Comparison of ENCODE assay signal across 20 mouse cellular contexts in genomic region chr11:55373373-55373772, GRCm38 (mm10). TPM values are rescaled to one million over a fixed set of nuclear protein-coding genes. Genes with fewer than 3 reads are reported as not detected.
A peak's percentile ranks its signal among the peaks of the same experiment; 100 is the strongest.
DNase-seq lines count a peak whose midpoint lies in the region; ATAC-seq lines count a peak whose summit lies in the region.
"Had no signal": no experiment of that assay in that cellular context is flagged by ENCODE, and none has a peak within 500 bp of the region (broad histone marks: within the 10 kb centered on the region; RNA-seq: fewer than 3 reads in every experiment).

No protein-coding gene starts in this region.

- H3K27me3 ChIP-seq in midbrain, embryonic 11.5 days (ENCODE audit: control insufficient read depth, insufficient read depth, low read length), result no peaks in the 10 kb centered on the region
- H3K27me3 ChIP-seq in midbrain, embryonic 10.5 days (ENCODE audit: low read depth, poor library complexity, severe bottlenecking), result no peaks in the 10 kb centered on the region
- H3K27me3 ChIP-seq: embryonic facial prominence, embryonic 12.5 days; forebrain, embryonic 15.5 days; Patski had no signal

- H3K27ac ChIP-seq in midbrain, embryonic 11.5 days (ENCODE audit: low read depth, low read length), result no peak overlapping the region
- no peak overlapping the region for H3K27ac ChIP-seq in midbrain, embryonic 10.5 days (replicated peaks)
- H3K27ac ChIP-seq: embryonic facial prominence, embryonic 10.5 days; embryonic facial prominence, embryonic 12.5 days; forebrain, embryonic 13.5 days; forebrain, embryonic 15.5 days had no signal

- no peaks in the 10 kb centered on the region for H3K36me3 ChIP-seq in midbrain, embryonic 11.5 days (ENCODE audit: control insufficient read depth, insufficient read depth, low read length)
- H3K36me3 ChIP-seq in midbrain, embryonic 10.5 days, result no peaks in the 10 kb centered on the region
- H3K36me3 ChIP-seq: embryonic facial prominence, embryonic 10.5 days; embryonic facial prominence, embryonic 12.5 days; forebrain, embryonic 15.5 days; G1E had no signal

- no peaks in the 10 kb centered on the region for H3K9me3 ChIP-seq in midbrain, embryonic 11.5 days (ENCODE audit: control insufficient read depth, low read length)
- H3K9me3 ChIP-seq in midbrain, embryonic 10.5 days (replicated peaks), result no peaks in the 10 kb centered on the region
- H3K9me3 ChIP-seq: embryonic facial prominence, embryonic 10.5 days; embryonic facial prominence, embryonic 12.5 days; forebrain, embryonic 13.5 days; forebrain, embryonic 15.5 days; G1E had no signal

- no peak overlapping the region for H3K4me3 ChIP-seq in midbrain, embryonic 11.5 days (ENCODE audit: low read depth, low read length)
- H3K4me3 ChIP-seq in midbrain, embryonic 10.5 days, result no peak overlapping the region
- H3K4me3 ChIP-seq: embryonic facial prominence, embryonic 10.5 days; embryonic facial prominence, embryonic 12.5 days; forebrain, embryonic 13.5 days; forebrain, embryonic 15.5 days had no signal

- H3K9ac ChIP-seq in midbrain, embryonic 11.5 days (ENCODE audit: low read length), result no peak overlapping the region
- H3K9ac ChIP-seq: embryonic facial prominence, embryonic 12.5 days; forebrain, embryonic 13.5 days; forebrain, embryonic 15.5 days; forebrain, postnatal 0 days had no signal

- DNase-seq in midbrain, embryonic 11.5 days (ENCODE audit: low spot score, missing footprints), result peak; percentile 76
- no peak for DNase-seq in midbrain, embryonic 10.5 days (ENCODE audit: low spot score)
- DNase-seq in 416B (ENCODE audit: low read depth), result peak; percentile 17
- DNase-seq in MEL-GATA-1-ER (ENCODE audit: extremely low read depth, low read depth), result peak; percentile 58
- no peak for DNase-seq in adrenal gland, postnatal 36 days
- DNase-seq in right cerebral cortex, adult 2 months (ENCODE audit: low spot score in 2 of 2), result no peak
- DNase-seq: adrenal gland, adult 2 months; adrenal gland, postnatal 10 days; adrenal gland, postnatal 25 days; cerebellum, adult 11-12 months; cerebellum, adult 2 months; cerebellum, adult 9-10 months; forebrain, postnatal 0 days had no signal

- H3K4me2 ChIP-seq in midbrain, embryonic 11.5 days, result no peak overlapping the region
- H3K4me2 ChIP-seq: embryonic facial prominence, embryonic 12.5 days; forebrain, embryonic 13.5 days; forebrain, embryonic 15.5 days had no signal

- ATAC-seq in midbrain, embryonic 11.5 days (ENCODE audit: low FRiP score), result no peak
- ATAC-seq: CD4-positive, CD25-positive, alpha-beta regulatory T cell, adult 4 months; forebrain, embryonic 13.5 days; forebrain, embryonic 15.5 days; forebrain, postnatal 0 days; Patski had no signal

- H3K4me1 ChIP-seq in midbrain, embryonic 11.5 days (ENCODE audit: control insufficient read depth, insufficient read depth, low read length), result no peaks in the 10 kb centered on the region
- H3K4me1 ChIP-seq in midbrain, embryonic 10.5 days, result peaks cover 8% of the 10 kb centered on the region

- 86% methylated on average over 12 of the region's 12 CpGs for WGBS in midbrain, embryonic 11.5 days
- WGBS in midbrain, embryonic 10.5 days, result 87% methylated on average over 12 of the region's 12 CpGs

RNA-seq across cellular contexts. Expression of gene Fat2, which starts 37.0 kb away (rescaled TPM):
- polyA plus RNA-seq in midbrain, embryonic 11.5 days (2014; fragmentation: Nextera tagmentation; extraction: Ambion mirVana), result 0.03 TPM in 1 of 2 replicates, not detected in the other
- polyA plus RNA-seq in midbrain, embryonic 10.5 days (2016; fragmentation: Nextera tagmentation; extraction: Ambion mirVana), result 0.02 and 0.04 TPM in 2 replicates
- under 1 TPM; 0.07 TPM for total RNA-seq in adrenal gland, postnatal 36 days (2021)
- total RNA-seq: adrenal gland, postnatal 25 days had no signal
- polyA plus RNA-seq: CD4-positive, CD25-positive, alpha-beta regulatory T cell, adult 4 months; forebrain, embryonic 13.5 days; G1E had no signal

RNA-seq across cellular contexts. Expression of gene Sparc, which starts 49.6 kb away (rescaled TPM):
- 411 and 428 TPM in 2 replicates for polyA plus RNA-seq in midbrain, embryonic 11.5 days (2014; fragmentation: Nextera tagmentation; extraction: Ambion mirVana)
- polyA plus RNA-seq in midbrain, embryonic 10.5 days (2016; fragmentation: Nextera tagmentation; extraction: Ambion mirVana), result 333 and 416 TPM in 2 replicates
- 1,000 to 10,000 TPM; 2,443 to 3,326 TPM for total RNA-seq in adrenal gland, postnatal 36 days (2021)
- polyA plus RNA-seq: G1E had no signal

Comparison
In these comparisons a context has a peak if more than half of its experiments do, and no peak if none do; other contexts are left out.
1. DNase-seq: peak in midbrain, embryonic 11.5 days (single experiment), 416B (single experiment) and MEL-GATA-1-ER (single experiment); none in midbrain, embryonic 10.5 days (single experiment), adrenal gland, postnatal 36 days (0 of 2) and right cerebral cortex, adult 2 months (0 of 2).